Mouse (Mus musculus) T-helper 2 cell (primary cell): ENCODE data around the gene Gna14.

Source experiments
- in situ Hi-C: fragments of 300-600 bp; cut with MboI, MseI; formaldehyde crosslinking; loops from one replicate; pipeline ENCODE4 v1.15.1; 2025; ENCODE audit warnings: high pct_unique_total_duplicates

Gene Gna14

DNA sequence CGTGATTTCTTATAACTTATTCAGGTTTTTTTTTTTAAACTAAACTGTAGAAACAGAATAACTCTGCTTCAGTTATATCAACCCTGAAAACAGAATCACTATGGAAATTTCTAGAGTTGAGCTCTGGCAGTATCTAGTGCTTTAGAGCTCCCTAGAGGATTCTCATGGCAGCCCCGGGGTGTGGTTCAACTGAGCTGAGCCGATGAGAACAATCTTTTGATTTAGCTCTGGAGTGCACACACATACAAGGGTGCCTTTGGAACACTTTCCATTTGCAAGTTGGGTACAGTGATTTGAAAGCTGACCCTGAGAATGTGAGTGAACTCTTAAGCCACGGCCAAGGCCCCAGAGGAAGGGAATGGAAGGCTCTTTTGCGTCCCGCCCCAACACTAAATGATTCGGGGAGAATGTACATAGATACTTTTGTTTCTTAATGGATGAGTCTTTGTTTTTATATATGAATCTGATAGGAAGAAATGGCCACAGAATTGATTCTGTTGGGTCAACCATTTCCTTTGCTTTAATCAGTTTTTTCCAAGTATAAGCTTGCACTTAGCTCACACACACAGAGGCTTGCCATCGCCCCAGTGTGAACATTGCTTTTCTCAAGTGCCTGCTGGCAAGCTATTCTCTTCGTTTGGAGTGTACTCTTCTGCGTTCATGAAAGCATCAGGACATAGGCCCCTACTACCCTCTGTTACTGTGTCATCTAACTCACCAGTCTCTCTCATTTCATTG, 75.0 kb downstream of the Gna14 start:
- in situ Hi-C loops, result no loop called here

GRCm38 (mm10) chr19:16511081-16511420, 75.5 kb downstream of the Gna14 start:
- in situ Hi-C loops, result no loop called here

DNA sequence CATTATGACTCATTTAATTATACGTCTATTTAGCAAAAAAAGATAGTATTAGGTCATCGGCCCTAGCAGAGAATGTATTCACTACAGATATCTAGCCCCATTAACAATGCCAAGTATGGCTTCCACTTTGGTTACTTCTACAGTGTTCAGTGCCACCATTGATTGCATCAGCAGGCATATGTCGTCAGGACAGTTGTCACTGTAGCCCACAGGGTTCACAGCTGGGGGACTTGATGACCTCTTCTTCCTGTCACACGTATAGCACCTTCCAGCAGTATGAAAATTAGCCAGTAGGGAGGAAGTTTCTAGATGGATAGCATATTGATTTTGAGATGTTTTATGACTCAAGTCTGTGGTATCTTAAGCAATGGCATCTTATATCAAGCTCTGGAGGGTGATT, 78.6 kb downstream of the Gna14 start:
- in situ Hi-C loops, result no loop called here

DNA sequence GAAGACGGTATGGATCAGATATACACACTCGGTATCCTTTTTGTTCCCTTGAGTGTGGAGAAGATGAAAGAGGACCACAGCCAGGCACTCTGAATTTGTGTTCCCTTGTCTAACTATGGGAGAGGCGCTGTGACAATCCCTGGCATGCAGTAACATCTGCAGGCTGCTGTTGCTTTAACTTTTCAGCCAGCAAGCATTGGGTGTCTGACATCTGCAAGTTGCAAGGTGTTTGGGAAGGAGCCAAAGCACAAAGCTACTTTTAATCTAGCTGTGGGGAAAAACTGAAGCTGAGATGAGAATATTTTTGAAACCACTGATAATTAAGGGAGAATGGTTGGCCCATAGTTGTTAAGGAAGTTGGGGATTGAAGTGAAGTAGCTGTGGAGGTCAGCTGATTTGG, 83.0 kb downstream of the Gna14 start:
- in situ Hi-C loops, result no loop called here

GRCm38 (mm10) chr19:16520608-16521007, 85.0 kb downstream of the Gna14 start:
- in situ Hi-C loops, result loop anchor here (10.0 kb wide), 1 partner anchor 446 kb away; no protein-coding TSS in a partner anchor

GRCm38 (mm10) chr19:16526302-16526880, 90.8 kb downstream of the Gna14 start:
- in situ Hi-C loops, result loop anchor here (10.0 kb wide), 1 partner anchor 452 kb away; no protein-coding TSS in a partner anchor

GRCm38 (mm10) chr19:16527031-16527430, 91.5 kb downstream of the Gna14 start:
- in situ Hi-C loops, result loop anchor here (10.0 kb wide), 1 partner anchor 452 kb away; no protein-coding TSS in a partner anchor

DNA sequence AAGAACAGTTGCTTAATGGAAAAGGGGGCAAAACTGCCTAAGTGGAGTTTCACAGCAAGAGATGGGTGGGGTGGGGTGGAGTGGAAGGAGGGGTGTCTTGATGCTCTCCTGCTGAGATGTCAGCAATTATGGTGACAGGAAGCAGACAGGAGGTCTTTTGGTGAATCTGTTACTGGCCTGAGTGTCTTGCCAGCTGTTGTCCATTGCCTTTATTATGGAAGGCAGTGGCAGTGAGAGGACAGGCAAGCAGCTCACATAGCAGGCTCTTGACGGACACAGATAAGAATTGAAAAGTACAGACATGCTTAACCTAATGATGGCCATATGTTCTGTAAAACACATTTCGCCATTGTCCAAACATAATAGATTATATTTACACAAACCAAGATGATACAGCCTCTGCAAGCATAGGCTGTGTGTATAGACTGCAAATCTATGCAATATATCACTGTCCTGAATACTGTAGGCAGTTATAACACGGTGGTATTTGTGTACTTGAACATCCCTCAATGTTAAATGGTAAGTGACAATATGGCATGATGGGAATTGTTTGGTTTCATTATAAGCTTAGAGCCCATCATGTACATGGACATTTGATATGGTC, 92.8 kb downstream of the Gna14 start:
- in situ Hi-C loops, result loop anchor here (10.0 kb wide), 1 partner anchor 454 kb away; no protein-coding TSS in a partner anchor

DNA sequence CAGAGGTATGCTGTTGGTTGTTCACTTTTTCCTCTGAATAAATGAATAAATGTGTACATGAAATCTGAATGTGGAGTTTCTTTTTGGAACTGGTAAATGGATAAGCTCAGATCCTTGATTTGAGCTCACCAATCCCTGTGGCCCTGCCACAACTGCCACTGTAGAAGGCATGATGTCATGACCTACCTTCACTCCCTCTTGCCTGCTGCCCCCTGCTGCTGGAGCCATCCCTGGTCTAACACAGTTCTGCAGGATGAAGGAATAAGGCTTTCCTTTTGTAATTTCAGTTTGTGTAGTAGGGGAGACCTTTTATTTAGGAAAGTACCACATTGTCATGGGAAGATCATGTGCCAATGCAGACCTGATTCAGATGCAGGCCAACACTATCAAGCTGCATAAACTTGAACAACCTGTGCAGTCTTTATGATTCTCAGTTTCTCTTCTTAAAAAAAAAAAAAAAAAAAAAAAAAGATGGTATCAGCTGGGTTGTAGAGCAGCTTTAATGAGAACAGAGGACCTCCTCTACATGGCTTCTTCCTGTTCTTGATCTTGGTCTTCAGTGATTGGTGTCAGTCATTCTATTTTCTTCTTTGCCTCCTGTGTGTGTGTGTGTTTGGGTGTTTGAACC, 93.8 kb downstream of the Gna14 start:
- in situ Hi-C loops, result loop anchor here (10.0 kb wide), 1 partner anchor 455 kb away; no protein-coding TSS in a partner anchor

GRCm38 (mm10) chr19:16529999-16530398, 94.4 kb downstream of the Gna14 start:
- in situ Hi-C loops, result loop anchor here (10.0 kb wide), 1 partner anchor 455 kb away; no protein-coding TSS in a partner anchor

DNA sequence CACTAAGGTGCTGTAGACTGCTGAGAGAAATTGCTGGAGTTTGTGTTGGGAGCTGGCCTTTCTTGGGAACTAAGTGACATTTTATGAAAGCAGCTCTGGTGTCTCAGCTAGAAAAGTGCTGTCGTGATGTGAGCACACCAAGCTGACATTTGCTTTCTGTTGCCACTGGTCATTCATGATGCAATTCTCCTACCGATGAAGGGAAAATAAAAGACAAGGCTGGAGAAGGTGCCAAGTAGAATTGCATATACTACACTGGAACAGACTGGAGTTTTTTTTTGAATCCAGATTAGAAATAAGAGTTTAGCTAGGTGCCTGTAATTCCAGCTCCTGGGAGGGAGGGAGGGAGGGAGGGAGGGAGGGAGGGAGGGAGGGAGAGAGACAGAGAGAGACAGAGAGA, 98.7 kb downstream of the Gna14 start:
- in situ Hi-C loops, result no loop called here

DNA sequence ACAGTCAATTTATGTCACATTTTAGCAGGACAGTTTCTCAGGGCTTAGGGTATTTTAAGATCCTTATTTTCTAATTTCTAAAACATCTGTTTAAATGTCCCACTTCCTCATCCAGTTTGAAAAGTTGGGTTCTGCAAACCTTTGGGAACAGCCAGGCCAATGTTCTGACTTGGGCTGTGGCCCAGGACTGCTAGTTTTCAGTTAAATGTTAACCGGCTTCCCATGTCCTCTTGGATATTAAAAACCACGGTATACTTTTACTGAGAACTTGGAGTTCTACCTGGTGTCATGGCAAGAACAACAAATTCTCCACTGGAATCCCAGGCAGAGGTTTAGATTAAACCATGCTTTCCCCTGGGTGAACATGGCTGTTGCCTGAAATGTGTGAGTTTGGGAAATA, 102.9 kb downstream of the Gna14 start:
- in situ Hi-C loops, result no loop called here

DNA sequence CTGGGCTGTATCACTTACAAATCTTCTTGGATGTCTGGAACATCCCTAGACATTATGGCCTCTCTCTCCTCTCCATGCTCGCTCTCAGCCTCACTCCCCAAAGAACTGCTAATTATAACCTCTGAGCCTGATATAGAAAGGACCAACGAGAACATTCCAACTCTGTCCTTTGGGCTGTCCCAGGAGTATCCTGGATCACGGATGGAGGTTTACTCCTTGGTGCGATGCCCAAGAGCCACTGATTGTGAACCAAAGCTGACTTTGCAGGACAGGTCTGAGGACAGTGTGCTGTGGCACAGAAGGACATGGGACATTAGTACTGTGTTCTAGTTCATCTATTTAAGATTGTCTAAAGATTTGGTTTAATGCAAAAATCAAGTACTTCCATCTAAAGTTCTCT, 108.1 kb downstream of the Gna14 start:
- in situ Hi-C loops, result no loop called here

DNA sequence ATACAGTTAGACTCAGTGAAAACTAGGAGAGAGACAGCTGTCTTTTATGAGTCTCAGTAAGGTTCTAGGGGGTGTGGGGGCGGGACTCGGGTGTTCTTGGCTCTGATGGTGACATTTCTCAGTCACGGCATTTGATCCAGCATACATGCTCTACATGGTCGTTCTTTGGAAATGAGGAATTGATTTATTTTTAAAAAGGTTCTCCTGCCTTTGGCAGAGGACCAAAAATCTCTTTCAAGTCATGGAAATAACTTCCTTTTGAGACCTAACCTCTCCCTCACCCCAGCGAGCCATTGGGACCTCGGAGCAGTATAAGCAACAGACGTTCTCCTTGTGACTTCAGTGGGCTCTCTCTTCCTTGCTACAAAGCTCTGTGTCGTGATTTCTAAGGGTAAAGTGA, 121.4 kb downstream of the Gna14 start:
- in situ Hi-C loops, result no loop called here

DNA sequence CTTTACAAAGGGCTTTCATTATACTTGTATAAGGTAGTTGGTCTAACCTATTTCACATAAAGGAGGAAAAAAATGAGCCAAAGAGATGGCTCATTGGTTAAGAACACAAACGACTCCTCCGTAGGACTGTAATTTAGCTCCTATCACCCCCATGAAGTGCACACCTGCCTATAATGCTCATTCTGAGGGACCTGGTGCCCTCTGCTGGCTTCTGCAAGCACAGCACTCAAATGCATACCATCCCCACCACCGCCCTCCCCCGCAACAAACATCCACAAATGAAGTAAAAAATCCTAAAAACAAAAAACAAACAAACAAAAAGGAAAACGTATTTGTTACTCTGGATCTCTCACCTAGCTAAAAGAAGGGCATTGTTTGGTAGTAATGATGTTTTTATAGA, 122.4 kb downstream of the Gna14 start:
- in situ Hi-C loops, result no loop called here

GRCm38 (mm10) chr19:16558570-16558969, 123.0 kb downstream of the Gna14 start:
- in situ Hi-C loops, result no loop called here

DNA sequence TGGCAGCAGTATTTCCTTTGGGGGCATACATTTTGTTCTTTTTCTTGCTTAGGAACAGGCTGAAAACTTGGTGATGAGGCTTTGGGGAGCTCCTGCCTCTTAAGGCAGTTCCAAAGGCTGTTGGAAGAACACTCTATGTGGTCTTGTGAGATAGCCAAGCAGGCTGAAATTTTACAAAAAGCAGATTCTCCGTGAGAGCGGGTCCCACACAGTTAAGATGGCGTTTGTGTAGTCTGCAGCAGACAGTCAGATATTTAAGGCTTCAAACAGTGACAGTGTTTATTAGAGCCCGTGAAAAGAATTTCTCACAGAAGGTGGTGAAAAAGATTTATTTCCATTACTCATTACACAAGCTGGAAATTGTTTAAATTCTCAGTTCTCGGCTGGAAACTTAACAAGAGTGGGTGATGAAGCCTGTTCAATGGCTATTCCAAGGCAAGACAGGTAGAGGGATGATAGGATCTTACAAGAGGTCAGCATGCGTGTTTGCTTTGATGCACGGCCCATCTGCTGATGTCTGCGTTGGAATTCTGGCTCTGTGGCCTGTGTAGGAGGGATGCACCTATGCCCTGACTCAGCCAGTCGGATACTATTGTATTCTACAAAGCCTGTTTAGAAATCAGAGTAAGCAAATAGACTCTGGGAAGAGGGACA, 123.8 kb downstream of the Gna14 start:
- in situ Hi-C loops, result no loop called here

DNA sequence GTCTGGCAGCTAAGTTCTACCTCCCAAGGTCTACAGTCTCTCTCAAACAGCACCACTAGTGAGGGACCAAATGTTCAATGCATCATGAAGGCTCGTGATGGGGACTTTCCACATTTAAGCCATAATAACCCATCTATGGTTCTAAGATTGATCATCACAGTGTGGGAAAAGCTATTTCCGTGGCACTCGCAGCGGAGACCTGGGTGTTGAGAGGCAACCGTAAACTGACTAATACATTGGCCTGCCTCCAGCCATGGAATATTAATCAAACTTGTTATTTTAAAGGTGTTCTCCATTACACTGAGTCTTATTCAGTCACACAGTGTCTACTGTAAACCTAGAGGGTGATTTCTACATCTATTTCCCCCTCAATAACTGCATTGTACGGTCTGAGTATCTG, 127.1 kb downstream of the Gna14 start:
- in situ Hi-C loops, result no loop called here

DNA sequence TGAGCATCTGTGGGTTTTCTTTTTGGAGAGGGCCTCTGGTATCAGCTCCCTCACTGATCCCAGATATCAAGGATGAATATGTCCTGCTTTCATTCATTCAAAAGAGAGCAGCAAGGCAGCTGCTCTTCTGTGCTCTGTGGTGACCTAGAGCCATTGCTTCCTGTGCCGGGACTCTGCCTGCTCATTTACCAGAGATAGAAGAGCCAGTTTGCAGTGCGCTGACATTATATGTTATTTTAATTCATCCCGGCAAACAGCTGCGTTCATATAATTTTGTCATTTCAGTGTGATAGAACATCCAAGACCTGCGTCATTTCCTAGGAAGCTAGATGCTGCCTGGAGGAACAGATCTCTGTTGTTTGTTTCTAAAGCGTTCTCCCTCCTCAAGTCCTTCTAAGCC, 141.2 kb downstream of the Gna14 start:
- in situ Hi-C loops, result no loop called here

- in situ Hi-C loops, result no loop called here
Measured at GRCm38 (mm10) chr19:16579656-16580260, 144.2 kb downstream of the Gna14 start.

GRCm38 (mm10) chr19:16580501-16580900, 144.9 kb downstream of the Gna14 start:
- in situ Hi-C loops, result no loop called here
